Mouse (Mus musculus) neural tube, embryonic 15.5 days (tissue): ENCODE data around the gene Gm9733. TPM values are rescaled to one million over a fixed set of nuclear protein-coding genes. Genes with fewer than 3 reads are reported as not detected.

Source experiments
- polyA plus RNA-seq: library from polyadenylated mRNA; unstranded; fragments of >200 nt; fragmentation: Nextera tagmentation; extraction: Ambion mirVana; gene quantifications from 2 replicates; pipeline ENCODE4 v1.2.1, GENCODE M21; 2015

The Gm9733 gene
- polyA plus RNA-seq, 1 experiment from 2014 or later = not detected

Other genes with a start within 250 kb of the Gm9733 start
- not detected in 2 replicates for gene Sirpb1a, start 94.2 kb upstream of the Gm9733 start, polyA plus RNA-seq
- not detected in 2 replicates for gene Sirpb1b, start 242.8 kb upstream of the Gm9733 start, polyA plus RNA-seq